Mouse (Mus musculus) midbrain, embryonic 16.5 days (tissue): ENCODE data around the gene Trmt10a. TPM values are rescaled to one million over a fixed set of nuclear protein-coding genes. Genes with fewer than 3 reads are reported as not detected.

ENCODE experiments used
- ATAC-seq: fragments of 200-750 bp; cut with Nextera tagmentation; 2 replicates; pipeline ENCODE4 v1.8.0; 2017; ENCODE audit warnings: moderate TSS enrichment
- H3K27ac ChIP-seq: fragments of 300-500 bp; sonication (generic); 2 replicates; pipeline ENCODE4 v1.5.1; 2014; ENCODE audit warnings: mild to moderate bottlenecking, low read length, mixed read lengths
- H3K27me3 ChIP-seq: fragments of 300-500 bp; sonication (generic); 2 replicates; pipeline ENCODE4 v1.6.1; 2014; ENCODE audit warnings: low read depth, low read length, mixed read lengths; ENCODE audit not compliant: control insufficient read depth, insufficient read depth
- H3K36me3 ChIP-seq: fragments of 300-500 bp; sonication (generic); 2 replicates; pipeline ENCODE4 v1.6.1; 2014; ENCODE audit warnings: mild to moderate bottlenecking, low read length, moderate library complexity, mixed read lengths; ENCODE audit not compliant: control insufficient read depth, insufficient read depth
- H3K4me1 ChIP-seq: fragments of 300-500 bp; sonication (generic); 2 replicates; pipeline ENCODE4 v1.6.1; 2014; ENCODE audit warnings: mild to moderate bottlenecking, low read length, mixed read lengths; ENCODE audit not compliant: control insufficient read depth, insufficient read depth
- H3K4me2 ChIP-seq: fragments of 300-500 bp; sonication (generic); 2 replicates; pipeline ENCODE4 v1.6.1; 2014; ENCODE audit warnings: mild to moderate bottlenecking, low read length, mixed read lengths
- H3K4me3 ChIP-seq: fragments of 300-500 bp; sonication (generic); 2 replicates; pipeline ENCODE4 v1.5.1; 2014; ENCODE audit warnings: low read depth, mild to moderate bottlenecking, low read length, moderate library complexity, mixed read lengths
- H3K9ac ChIP-seq: fragments of 300-500 bp; sonication (generic); 2 replicates; pipeline ENCODE4 v1.6.1; 2014; ENCODE audit warnings: low read depth, low read length, mixed read lengths
- H3K9me3 ChIP-seq: fragments of 300-500 bp; sonication (generic); replicated peaks from 2 replicates; pipeline ENCODE4 v1.6.1; 2014; ENCODE audit warnings: mild to moderate bottlenecking, low read length, mixed read lengths; ENCODE audit not compliant: control insufficient read depth, poor library complexity, severe bottlenecking
- WGBS: fragments of 180-500 bp; shearing (Covaris S2); extraction: QIAGEN DNeasy Blood & Tissue Kit; methylation state at CpG from one replicate; pipeline ENCODE4 v1.1.7; 2014; 5-methylcytosine and 5-hydroxymethylcytosine counted together
- polyA plus RNA-seq: library from polyadenylated mRNA; unstranded; fragments of >200 nt; fragmentation: Nextera tagmentation; extraction: Ambion mirVana; gene quantifications from 2 replicates; pipeline ENCODE4 v1.2.1, GENCODE M21; 2015

The Trmt10a gene
- polyA plus RNA-seq, 1 experiment from 2014 or later, result 7.9 TPM

GRCm38 (mm10) chr3:138197973-138198721, 54.9 kb downstream of the Trmt10a start:
- Histone ChIP-seq H3K9me3 (no peaks in the 10 kb centered on the region), H3K4me3 (peak overlapping the region; percentile 35), H3K27ac (peak overlapping the region; percentile 54; the same call in 1 of the 2 replicates), H3K4me2 (peak overlapping the region; percentile 65), H3K36me3 (no peaks in the 10 kb centered on the region), H3K9ac (peak overlapping the region; percentile 57; the same call in 1 of the 2 replicates), H3K27me3 (no peaks in the 10 kb centered on the region), H3K4me1 (peaks cover 4% of the 10 kb centered on the region; the same call in 1 of the 2 replicates)
- 23% methylated on average over 20 of the region's 20 CpGs for WGBS
- ATAC-seq, result peak; percentile 98

DNA sequence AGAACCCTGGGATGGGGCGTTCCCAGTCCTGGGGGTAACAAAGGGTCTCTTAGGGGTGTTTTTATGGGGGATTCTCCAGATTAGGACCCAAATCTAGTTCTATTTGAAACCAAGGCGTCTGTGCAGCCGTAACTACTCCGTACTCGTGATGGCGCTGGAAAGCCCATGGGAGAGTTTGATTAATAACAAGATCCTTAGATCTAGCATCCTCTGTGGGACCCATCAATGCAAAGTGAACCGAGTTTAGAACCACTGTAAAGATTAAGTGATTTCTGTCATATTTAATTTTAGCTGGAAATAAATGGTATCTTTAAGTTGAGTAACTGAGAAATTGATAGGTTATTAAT, 55.4 kb downstream of the Trmt10a start:
- no peak overlapping the region for H3K4me3 ChIP-seq
- no peaks in the 10 kb centered on the region for H3K27me3 ChIP-seq
- H3K4me2 ChIP-seq, result peak overlapping the region; percentile 65
- H3K9me3 ChIP-seq, result no peaks in the 10 kb centered on the region
- no peak overlapping the region; the same call in 1 of the 2 replicates for H3K9ac ChIP-seq
- H3K4me1 ChIP-seq, result peaks cover 4% of the 10 kb centered on the region; the same call in 1 of the 2 replicates
- ATAC-seq, result peak; percentile 49; the same call in 1 of the 2 replicates
- WGBS, result 64% methylated on average over 7 of the region's 7 CpGs
- 0 out of 2 replicates have a peak overlapping the region, but pooled peaks have one; percentile 54 for H3K27ac ChIP-seq
- H3K36me3 ChIP-seq, result no peaks in the 10 kb centered on the region

- Histone ChIP-seq H3K27ac (no peak overlapping the region), H3K36me3 (no peaks in the 10 kb centered on the region), H3K4me2 (no peak overlapping the region), H3K9me3 (no peaks in the 10 kb centered on the region), H3K27me3 (no peaks in the 10 kb centered on the region), H3K9ac (no peak overlapping the region), H3K4me1 (no peaks in the 10 kb centered on the region), H3K4me3 (no peak overlapping the region)
- ATAC-seq, result no peak
- WGBS, result 94% methylated on average over 3 of the region's 3 CpGs
These were observed 65.6 kb downstream of the Trmt10a start for GRCm38 (mm10) chr3:138208821-138209220.

Other genes with a start within 250 kb of the Trmt10a start
- 132 and 133 TPM in 2 replicates for gene Lamtor3, start 224.9 kb upstream of the Trmt10a start, polyA plus RNA-seq
- 1.5 and 2.7 TPM in 2 replicates for gene Dapp1, start 161.9 kb upstream of the Trmt10a start, polyA plus RNA-seq
- gene 1110002E22Rik, start 78.4 kb upstream of the Trmt10a start, polyA plus RNA-seq, result 0.06 and 0.08 TPM in 2 replicates
- 0.20 and 0.26 TPM in 2 replicates for gene Gm5105, start 76.1 kb upstream of the Trmt10a start, polyA plus RNA-seq
- 10.2 and 10.3 TPM in 2 replicates for gene Mttp, start 1.5 kb downstream of the Trmt10a start, polyA plus RNA-seq
- gene 4930579F01Rik, start 50.4 kb downstream of the Trmt10a start, polyA plus RNA-seq, result not detected in 2 replicates
- gene Adh7, start 74.3 kb downstream of the Trmt10a start, polyA plus RNA-seq, result 1.3 and 1.6 TPM in 2 replicates
- 1.1 TPM in 2 replicates for gene Adh1, start 117.5 kb downstream of the Trmt10a start, polyA plus RNA-seq
- gene Adh6a, start 169.8 kb downstream of the Trmt10a start, polyA plus RNA-seq, result not detected in 2 replicates
- gene Adh6b, start 198.3 kb downstream of the Trmt10a start, polyA plus RNA-seq, result 0.14 and 0.32 TPM in 2 replicates